Mouse (Mus musculus) heart, adult 11 months (tissue): ENCODE data around the gene Lrrc28.

Experiments
- DNase-seq: peaks from one replicate; pipeline ENCODE4 v3.0.0; 2022

Lrrc28 gene

DNA sequence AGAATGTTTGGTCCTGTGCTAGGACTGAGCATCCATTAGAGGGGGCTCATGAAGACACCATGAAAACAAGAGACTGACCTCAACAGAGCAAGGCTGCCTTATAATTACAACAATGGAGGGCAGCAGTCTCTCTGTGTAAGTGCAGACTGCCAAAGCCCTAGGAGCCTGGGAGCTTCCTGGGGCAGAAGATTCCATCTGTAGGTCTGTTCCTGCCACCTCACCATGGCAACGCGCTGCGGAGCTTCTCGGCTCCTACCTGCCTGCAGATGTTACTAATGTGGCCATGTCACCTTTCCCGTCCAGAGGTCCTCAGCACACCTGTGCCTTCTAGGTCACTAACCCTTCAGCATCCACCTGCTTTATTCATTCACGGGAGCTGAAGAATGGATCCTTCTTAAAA, 52.4 kb downstream of the Lrrc28 start:
- DNase-seq, result no peak

DNA sequence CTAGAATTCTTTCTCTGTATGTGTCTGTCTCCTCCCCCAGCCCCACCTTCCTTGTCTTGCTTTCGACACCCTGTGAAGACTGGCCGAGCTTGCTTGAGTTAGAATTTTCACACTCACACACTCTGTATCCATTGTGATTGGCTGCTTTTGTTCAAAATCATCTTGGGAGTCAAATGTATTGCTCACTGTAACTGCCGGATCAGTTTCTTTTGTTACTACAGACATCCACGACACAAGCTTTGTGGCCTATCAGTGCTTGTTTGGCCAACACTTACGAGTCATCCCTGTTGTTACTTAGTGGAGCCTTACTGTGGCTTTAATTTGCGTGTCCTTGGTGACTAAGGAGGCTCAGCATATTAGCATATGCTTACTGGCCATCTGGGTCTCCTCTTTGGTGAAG, 56.3 kb downstream of the Lrrc28 start:
- no peak for DNase-seq

GRCm38 (mm10) chr7:67586479-67586878, 58.6 kb downstream of the Lrrc28 start:
- DNase-seq, result no peak

- DNase-seq, result peak; percentile 88
Measured at GRCm38 (mm10) chr7:67583852-67584251, 61.2 kb downstream of the Lrrc28 start.

DNA sequence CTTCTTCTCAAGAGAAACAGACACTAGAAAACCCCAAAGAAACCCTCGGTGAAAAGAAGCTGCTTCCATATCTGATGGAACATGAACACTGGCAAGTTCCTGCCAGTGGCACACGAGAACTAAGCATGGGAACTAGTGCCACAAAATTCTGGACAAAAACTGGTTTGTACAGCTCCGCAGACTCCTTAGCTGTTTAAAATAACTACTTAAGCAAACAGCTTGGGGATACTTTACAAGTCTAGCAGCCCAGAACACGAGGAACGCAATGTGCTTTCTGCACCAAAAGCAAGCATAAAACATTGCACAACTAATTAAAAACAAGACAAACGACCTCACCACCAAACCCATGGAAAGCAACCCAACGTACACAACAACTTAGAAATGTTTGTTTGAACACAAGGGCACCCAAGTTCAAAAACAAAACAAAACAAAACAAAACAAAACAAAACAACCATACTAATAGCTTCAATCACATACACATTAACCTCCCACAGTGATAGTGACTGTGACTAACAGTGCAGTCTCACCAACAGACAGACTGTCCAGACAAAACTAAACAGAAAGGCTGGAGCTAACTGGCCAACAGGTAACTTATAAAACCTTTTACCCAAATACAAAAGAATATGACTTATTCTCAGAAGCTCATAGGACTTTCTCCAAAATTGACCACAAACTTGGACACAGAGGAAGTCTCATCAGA, 66.1 kb downstream of the Lrrc28 start:
- DNase-seq, result peak; percentile 85

DNA sequence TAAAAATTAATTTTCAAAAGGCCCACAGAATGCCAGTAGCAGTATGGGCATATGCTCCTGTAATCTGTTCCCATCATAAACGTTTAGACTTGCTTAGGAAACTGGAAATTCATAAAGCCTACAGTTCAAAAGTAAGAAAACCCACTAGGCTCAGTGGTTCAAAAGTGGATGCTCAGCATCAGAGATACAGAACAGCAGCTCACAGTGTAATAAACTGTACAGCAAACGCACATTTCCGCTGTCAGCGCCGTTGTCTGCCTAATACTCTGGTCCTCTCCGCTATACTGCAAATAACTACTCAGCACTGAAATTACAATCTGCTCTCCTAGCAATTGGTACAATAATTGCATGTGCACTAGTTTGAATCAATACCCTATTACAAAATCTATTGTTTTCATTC, 67.0 kb downstream of the Lrrc28 start:
- peak; percentile 64 for DNase-seq

- DNase-seq, result peak; percentile 94
Measured at GRCm38 (mm10) chr7:67566510-67567237, 78.4 kb downstream of the Lrrc28 start.

GRCm38 (mm10) chr7:67565132-67565531, 79.9 kb downstream of the Lrrc28 start:
- no peak for DNase-seq

DNA sequence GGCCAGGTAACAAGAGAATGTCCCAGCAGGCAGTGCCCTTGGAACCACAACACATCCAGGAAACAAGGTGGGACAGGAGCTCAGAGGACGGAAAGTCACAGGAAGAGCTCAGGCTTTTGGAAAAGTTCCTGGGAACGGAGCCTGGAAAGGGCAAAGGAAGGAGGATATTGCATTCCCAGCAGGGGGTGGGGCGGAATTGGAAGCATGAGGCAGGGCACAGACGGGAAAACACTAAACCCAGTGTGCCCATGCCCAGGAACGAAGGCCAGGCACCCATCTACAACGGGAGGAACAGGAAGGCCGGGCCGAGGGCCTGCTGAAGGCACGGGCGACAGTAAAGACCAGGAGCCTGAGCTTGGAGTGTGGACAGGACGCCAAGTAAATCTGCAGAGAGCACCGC, 82.9 kb downstream of the Lrrc28 start:
- DNase-seq, result peak; percentile 98

GRCm38 (mm10) chr7:67559486-67559885, 85.6 kb downstream of the Lrrc28 start:
- DNase-seq, result no peak

- peak; percentile 85 for DNase-seq
Measured at GRCm38 (mm10) chr7:67558230-67558629, 86.8 kb downstream of the Lrrc28 start.

- peak; percentile 71 for DNase-seq
Measured at GRCm38 (mm10) chr7:67554863-67555262, 90.2 kb downstream of the Lrrc28 start.

GRCm38 (mm10) chr7:67551242-67551641, 93.8 kb downstream of the Lrrc28 start:
- peak; percentile 83 for DNase-seq

- DNase-seq, result peak; percentile 98
Measured at GRCm38 (mm10) chr7:67549073-67549561, 96.0 kb downstream of the Lrrc28 start.

DNA sequence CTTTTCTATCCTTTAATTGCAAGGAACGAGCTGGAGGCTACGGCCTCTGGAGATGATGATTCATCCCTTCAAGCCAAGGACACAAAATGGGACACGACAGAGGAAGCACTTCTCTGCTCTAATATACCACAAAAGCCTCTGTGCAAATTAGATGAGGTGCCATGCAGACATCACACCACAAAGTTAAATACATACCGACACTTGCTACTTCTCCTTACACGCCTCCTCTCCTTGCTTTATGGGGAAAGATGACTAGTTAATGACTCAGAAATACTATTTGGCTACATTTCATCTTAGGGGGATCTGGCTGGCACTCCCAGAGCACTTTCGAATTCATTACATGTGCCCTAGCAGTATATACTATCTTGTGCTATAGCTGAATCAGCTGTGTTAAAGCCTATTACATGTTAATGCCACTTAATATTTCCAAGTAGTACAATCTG, 96.4 kb downstream of the Lrrc28 start:
- no peak for DNase-seq

DNA sequence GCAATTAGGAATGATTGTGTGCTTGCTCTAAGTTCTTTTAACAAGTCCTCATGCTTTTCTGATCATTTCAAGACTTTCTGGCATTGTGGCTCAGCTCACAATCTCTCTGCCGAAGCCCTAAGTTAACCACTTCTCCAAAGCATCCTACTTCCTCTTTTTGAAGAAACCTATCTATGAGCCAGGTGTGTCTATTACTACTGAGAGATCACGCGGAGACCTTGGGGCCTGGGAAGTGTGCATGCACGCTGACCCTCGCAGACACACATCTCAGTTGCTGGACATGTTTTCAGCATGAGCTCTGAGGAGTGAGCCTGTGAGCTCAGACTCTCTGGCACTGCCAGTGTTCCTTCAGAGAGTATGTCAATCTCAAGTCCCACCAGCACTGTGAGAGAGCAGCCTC, 98.8 kb downstream of the Lrrc28 start:
- peak; percentile 75 for DNase-seq

DNA sequence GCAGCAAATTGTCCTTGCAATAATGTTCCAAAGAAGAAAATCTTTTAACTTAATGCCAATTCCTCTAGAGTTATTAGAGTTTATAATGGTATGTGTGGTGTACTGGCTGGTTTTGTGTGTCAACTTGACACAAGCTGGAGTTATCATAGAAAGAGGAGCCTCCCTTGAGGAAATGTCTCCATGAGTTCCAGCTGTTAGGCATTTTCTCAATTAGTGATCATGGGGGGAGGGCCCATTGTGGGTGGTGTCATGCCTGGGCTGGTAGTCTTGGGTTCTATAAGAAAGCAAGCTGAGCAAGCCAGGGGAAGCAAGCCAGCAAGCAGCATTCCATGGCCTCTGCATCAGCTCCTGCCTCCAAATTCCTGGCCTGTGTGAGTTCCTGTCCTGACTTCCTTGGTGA, 100.5 kb downstream of the Lrrc28 start:
- no peak for DNase-seq

DNA sequence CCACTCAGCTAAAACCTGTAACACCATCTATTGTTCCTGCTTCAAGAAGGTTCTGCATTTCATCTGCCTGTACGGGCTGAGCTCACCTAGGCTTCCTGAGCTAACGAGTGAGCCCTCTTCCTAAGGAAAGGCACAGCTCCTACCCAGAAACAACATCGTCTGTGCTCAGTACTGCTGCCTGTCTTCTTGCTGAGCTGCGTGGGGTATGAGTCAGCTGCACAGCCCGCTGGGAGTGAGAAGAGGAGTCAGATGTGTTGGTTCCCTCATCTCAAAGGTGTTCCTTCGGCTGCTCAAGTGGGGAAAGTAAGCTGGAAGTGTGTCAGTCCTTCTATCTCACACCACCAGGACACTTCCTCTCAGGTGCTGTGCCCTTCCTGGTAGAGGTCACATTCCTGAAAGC, 101.4 kb downstream of the Lrrc28 start:
- DNase-seq, result no peak

DNA sequence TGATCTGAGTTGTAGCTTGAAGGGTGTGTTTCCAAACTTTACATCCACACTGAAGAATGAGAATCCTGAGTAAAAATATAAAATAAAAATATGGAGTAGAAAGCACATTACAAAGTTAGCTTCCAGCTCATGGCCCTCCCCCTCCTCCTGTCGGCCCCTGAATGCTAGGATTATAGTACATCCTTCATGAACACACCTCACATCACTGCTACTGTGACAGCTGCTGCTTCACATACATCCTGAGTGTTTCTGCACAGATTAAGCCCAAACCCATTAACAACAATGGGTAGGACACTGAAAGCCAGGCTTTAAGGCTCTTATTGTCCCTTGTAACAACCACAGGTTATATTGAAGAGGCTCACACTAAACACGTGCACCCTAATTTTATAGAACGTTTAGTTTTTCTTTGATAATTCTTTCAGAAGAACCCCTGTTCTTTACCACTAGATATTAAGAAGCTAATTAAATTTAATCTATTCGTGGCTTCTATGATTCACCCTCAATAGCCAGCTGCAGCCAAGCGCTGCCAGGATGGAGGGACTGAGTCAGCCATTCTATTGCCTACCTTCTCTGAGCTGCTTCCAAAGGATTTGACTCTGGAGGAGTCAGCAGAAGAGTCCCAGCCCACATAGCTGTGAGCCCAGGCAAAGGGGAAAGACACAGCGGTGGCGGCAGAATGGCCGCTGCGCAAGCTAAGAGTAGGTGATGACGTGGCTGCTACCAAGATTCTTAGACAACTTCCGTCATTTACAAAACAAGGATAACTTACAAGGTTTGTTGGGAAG, 108.3 kb downstream of the Lrrc28 start:
- DNase-seq, result peak; percentile 37

GRCm38 (mm10) chr7:67535941-67536340, 109.1 kb downstream of the Lrrc28 start:
- DNase-seq, result peak; percentile 63

DNA sequence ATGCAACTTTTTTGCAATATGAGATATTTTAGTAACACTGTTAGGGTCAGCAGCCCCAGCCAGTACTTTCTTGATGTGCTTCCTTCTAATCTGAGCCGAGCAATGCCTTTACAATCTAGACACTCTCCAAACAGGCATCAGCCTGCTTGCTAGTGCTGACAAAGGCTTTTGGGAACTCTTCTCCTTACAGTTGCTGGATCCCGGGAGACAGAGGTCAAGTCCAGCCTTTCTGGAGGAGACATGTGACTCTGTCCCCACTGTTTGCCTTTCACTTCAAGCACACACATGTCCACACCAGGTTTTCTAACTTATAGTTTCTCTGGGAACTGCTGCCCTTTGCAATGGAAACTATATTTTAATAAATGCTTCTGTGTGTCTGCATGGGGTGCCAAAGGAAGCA, 114.1 kb downstream of the Lrrc28 start:
- peak; percentile 91 for DNase-seq

DNA sequence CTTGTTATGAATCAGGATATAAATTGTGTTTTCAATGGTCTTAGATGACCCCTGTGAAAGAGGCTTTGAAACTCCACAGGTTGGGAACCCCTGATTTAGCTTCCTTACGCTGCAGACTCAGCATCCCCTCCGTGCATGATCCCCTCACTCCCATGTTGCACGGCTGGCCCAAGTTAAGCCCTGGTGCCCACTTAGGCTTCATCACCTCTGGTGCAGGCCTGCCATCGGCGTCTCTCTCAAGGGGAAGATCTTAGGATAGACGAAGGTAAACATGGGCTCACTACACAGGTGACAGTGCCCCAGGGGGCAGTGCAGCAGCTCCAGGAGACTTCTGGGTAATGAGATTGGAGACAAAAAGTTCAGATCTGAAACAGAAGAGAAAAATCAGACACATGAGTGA, 115.7 kb downstream of the Lrrc28 start:
- DNase-seq, result peak; percentile 85

GRCm38 (mm10) chr7:67528821-67529221, 116.2 kb downstream of the Lrrc28 start:
- peak; percentile 87 for DNase-seq
